Mouse (Mus musculus) cerebellum, adult 8-10 months (tissue): ENCODE measurements around the gene Gm10638.

Experiments used
- DNase-seq: peaks from one replicate; pipeline ENCODE4 v3.0.0; 2022

Gene Gm10638

GRCm38 (mm10) chr8:86740899-86741298, 4.6 kb upstream of the Gm10638 start:
- no peak for DNase-seq

- DNase-seq, result no peak
Observed at GRCm38 (mm10) chr8:86741627-86742026, 3.9 kb upstream of the Gm10638 start.

GRCm38 (mm10) chr8:86742605-86743345, 2.7 kb upstream of the Gm10638 start:
- no peak for DNase-seq

GRCm38 (mm10) chr8:86744313-86745220, 932 bp upstream of the Gm10638 start:
- DNase-seq, result no peak

GRCm38 (mm10) chr8:86745935-86746441, 489 bp downstream of the Gm10638 start:
- peak; percentile 96 for DNase-seq

GRCm38 (mm10) chr8:86746511-86746910, 1.0 kb downstream of the Gm10638 start:
- DNase-seq, result no peak

- no peak for DNase-seq
Observed at GRCm38 (mm10) chr8:86749842-86750241, 4.3 kb downstream of the Gm10638 start.

GRCm38 (mm10) chr8:86756948-86757733, 11.6 kb downstream of the Gm10638 start:
- no peak for DNase-seq

GRCm38 (mm10) chr8:86758651-86759050, 13.2 kb downstream of the Gm10638 start:
- no peak for DNase-seq

- no peak for DNase-seq
Observed at GRCm38 (mm10) chr8:86759090-86759491, 13.6 kb downstream of the Gm10638 start.

GRCm38 (mm10) chr8:86760746-86761145, 15.2 kb downstream of the Gm10638 start:
- no peak for DNase-seq

- no peak for DNase-seq
Observed at GRCm38 (mm10) chr8:86762806-86763205, 17.3 kb downstream of the Gm10638 start.

GRCm38 (mm10) chr8:86765155-86765554, 19.7 kb downstream of the Gm10638 start:
- no peak for DNase-seq

GRCm38 (mm10) chr8:86765669-86766068, 20.2 kb downstream of the Gm10638 start:
- no peak for DNase-seq

GRCm38 (mm10) chr8:86766548-86767211, 21.2 kb downstream of the Gm10638 start:
- DNase-seq, result no peak

GRCm38 (mm10) chr8:86768499-86768898, 23.0 kb downstream of the Gm10638 start:
- DNase-seq, result no peak

- no peak for DNase-seq
Observed at GRCm38 (mm10) chr8:86769945-86770715, 24.6 kb downstream of the Gm10638 start.

GRCm38 (mm10) chr8:86779207-86779606, 33.7 kb downstream of the Gm10638 start:
- DNase-seq, result no peak

GRCm38 (mm10) chr8:86781094-86781493, 35.6 kb downstream of the Gm10638 start:
- no peak for DNase-seq

GRCm38 (mm10) chr8:86786498-86786897, 41.0 kb downstream of the Gm10638 start:
- DNase-seq, result no peak

- no peak for DNase-seq
Observed at GRCm38 (mm10) chr8:86787891-86788420, 42.5 kb downstream of the Gm10638 start.
